Mouse (Mus musculus) forebrain, postnatal 0 days (tissue): ENCODE results near the gene Pde4d. TPM values are rescaled to one million over a fixed set of nuclear protein-coding genes. Genes with fewer than 3 reads are reported as not detected.
A peak's percentile ranks its signal among the peaks of the same experiment; 100 is the strongest.
"Not testable (repeated sequence)": the region's sequence is repeated elsewhere in the genome, so short reads cannot be mapped to it uniquely, and the experiment has no call there.

ENCODE experiments used
- ATAC-seq: fragments of 200-750 bp; cut with Nextera tagmentation; 2 replicates; pipeline ENCODE4 v1.8.0; 2017; ENCODE audit warnings: mild to moderate bottlenecking, moderate library complexity
- DNase-seq: peaks from one replicate; pipeline ENCODE4 v3.0.0-alpha.2; 2015
- H3K27ac ChIP-seq: fragments of 300-500 bp; sonication (generic); 2 replicates; pipeline ENCODE4 v1.5.1; 2014; ENCODE audit warnings: low read depth, mild to moderate bottlenecking, antibody characterized with exemption, low read length, moderate library complexity, mixed read lengths
- H3K27me3 ChIP-seq: fragments of 300-500 bp; sonication (generic); 2 replicates; pipeline ENCODE4 v1.6.1; 2014; ENCODE audit warnings: mild to moderate bottlenecking, low read length, mixed read lengths; ENCODE audit not compliant: insufficient read depth
- H3K36me3 ChIP-seq: fragments of 300-500 bp; sonication (generic); 2 replicates; pipeline ENCODE4 v1.6.1; 2014; ENCODE audit warnings: mild to moderate bottlenecking, moderate library complexity; ENCODE audit not compliant: insufficient read depth
- H3K4me1 ChIP-seq: fragments of 300-500 bp; sonication (generic); 2 replicates; pipeline ENCODE4 v1.6.1; 2014; ENCODE audit warnings: antibody characterized with exemption; ENCODE audit not compliant: insufficient read depth
- H3K4me2 ChIP-seq: fragments of 300-500 bp; sonication (generic); 2 replicates; pipeline ENCODE4 v1.6.1; 2014; ENCODE audit warnings: low read depth, mild to moderate bottlenecking, moderate library complexity
- H3K4me3 ChIP-seq: fragments of 300-500 bp; sonication (generic); 2 replicates; pipeline ENCODE4 v1.5.1; 2014; ENCODE audit warnings: low read depth, low read length, mixed read lengths
- H3K9ac ChIP-seq: fragments of 300-500 bp; sonication (generic); 2 replicates; pipeline ENCODE4 v1.6.1; 2014; ENCODE audit warnings: mild to moderate bottlenecking
- H3K9me3 ChIP-seq: fragments of 300-500 bp; sonication (generic); 2 replicates; pipeline ENCODE4 v1.6.1; 2016; ENCODE audit warnings: low read length
- CTCF ChIP-seq: sonication (generic); IDR thresholded peaks from 2 replicates; pipeline ENCODE4 v1.5.1; 2016; ENCODE audit warnings: antibody characterized with exemption, control low read depth, low read depth
- WGBS: fragments of 180-500 bp; shearing (Covaris S2); extraction: QIAGEN DNeasy Blood & Tissue Kit; methylation state at CpG from one replicate; pipeline ENCODE4 v1.1.7; 2014; 5-methylcytosine and 5-hydroxymethylcytosine counted together
- polyA plus RNA-seq: library from polyadenylated mRNA; unstranded; fragments of >200 nt; fragmentation: Nextera tagmentation; extraction: Ambion mirVana; gene quantifications from 2 replicates; pipeline ENCODE4 v1.2.1, GENCODE M21; 2015
- total RNA-seq: library from RNA; depleted of rRNA; stranded (reverse); fragments of >200 nt; gene quantifications from 2 replicates; pipeline ENCODE4 v1.2.3, GENCODE M21; 2014

Pde4d gene
- total and polyA plus RNA-seq, 2 experiments from 2014 or later: 13.2 to 78.8 TPM

DNA sequence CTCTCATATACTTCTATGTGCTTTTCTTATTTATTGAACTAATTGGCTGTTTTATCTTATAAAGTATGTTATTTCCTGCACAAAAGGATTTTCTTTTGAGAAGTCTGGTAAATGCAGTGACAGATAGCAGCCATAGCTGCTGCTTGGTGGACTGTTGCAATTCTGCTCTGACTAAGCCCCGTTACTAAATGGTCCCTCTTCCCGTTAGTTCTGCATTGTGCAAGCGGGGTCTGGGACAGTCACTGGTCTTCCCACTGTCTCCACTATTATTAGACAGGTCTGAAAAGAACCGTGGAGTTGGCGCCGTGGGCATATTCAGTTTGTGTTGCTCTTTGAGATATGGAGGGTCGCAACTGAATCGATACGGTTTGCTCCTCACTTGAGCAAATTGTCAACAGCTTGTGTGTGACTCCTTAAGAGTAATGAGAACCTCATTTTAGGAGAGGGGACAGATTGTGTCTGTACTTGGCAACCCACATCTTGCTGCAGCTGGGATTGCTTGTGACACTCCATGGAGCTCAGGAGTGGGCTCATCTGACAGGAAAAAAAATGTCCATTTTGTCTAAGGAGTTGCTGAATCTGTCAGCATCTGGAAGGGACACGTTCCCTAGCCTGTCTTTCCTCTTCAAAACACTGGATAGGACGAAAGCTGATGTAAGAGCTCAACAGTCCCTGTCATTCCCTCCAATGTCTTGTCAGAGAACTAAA lies 316.4 kb downstream of the Pde4d start:
- Histone ChIP-seq H3K4me3 (no peak overlapping the region), H3K27ac (no peak overlapping the region), H3K4me2 (no peak overlapping the region), H3K27me3 (no peaks in the 10 kb centered on the region), H3K36me3 (no peaks in the 10 kb centered on the region), H3K4me1 (no peaks in the 10 kb centered on the region), H3K9me3 (no peaks in the 10 kb centered on the region), H3K9ac (no peak overlapping the region)
- DNase-seq (no peak), ATAC-seq (no peak)
- no peak for TF ChIP-seq CTCF
- 72% methylated on average over 11 of the region's 11 CpGs for WGBS

DNA sequence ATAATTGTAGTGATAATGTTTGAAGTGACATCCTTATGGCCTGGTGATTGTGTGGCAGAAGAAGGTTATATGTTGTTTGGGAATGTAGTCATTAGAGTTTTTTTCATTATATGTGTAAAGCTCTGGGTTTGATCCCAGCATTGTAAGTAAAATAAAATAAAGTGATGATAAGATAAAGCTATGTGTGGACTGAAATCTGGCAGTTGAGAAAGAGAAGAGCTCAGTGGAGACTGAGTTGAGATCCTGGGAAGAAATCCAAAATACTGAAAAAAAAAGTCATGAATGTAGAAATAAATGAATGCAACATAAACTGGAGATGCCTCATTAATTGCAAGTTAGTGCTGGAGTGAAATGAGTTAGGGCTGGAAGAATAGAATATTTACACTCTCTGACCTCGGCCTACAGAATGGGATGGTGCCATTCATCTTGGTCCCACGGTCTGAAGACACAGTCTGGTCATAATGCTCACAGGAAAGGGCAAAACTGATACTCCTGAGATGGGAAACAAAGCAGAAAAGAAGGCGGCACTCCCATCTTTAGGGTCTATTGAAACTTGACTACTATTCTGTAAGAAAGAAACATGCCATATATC lies 319.8 kb downstream of the Pde4d start:
- H3K4me2 ChIP-seq: no peak overlapping the region
- ATAC-seq (no peak), DNase-seq (no peak)
- H3K27me3 ChIP-seq: no peaks in the 10 kb centered on the region
- H3K4me1 ChIP-seq: no peaks in the 10 kb centered on the region
- H3K27ac ChIP-seq: no peak overlapping the region
- TF ChIP-seq CTCF: no peak
- no peaks in the 10 kb centered on the region for H3K9me3 ChIP-seq
- H3K9ac ChIP-seq: no peak overlapping the region
- no peak overlapping the region for H3K4me3 ChIP-seq
- no peaks in the 10 kb centered on the region for H3K36me3 ChIP-seq
- 64% methylated on average over 3 of the region's 3 CpGs for WGBS

DNA sequence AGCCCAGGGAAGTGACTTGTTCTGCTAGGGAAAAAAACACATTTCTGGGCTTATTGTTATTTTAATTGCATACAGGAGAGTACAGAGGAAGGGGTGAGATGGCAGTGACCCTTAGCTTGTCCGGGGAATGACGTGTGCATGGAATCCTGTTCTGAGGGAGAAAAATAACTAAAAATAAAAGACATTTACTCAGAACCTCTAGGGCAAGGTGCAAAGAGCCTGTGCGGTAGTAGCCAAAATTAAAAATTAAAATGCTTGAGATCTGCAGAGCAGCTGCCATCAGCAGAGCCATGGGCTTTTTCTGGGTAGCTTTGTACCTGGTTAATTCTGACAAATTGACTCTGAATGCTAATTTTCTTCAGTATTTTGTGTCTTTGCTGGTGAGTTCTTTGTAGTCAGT lies 322.6 kb downstream of the Pde4d start:
- no peak for TF ChIP-seq CTCF
- DNase-seq (no peak), ATAC-seq (no peak)
- H3K4me2 ChIP-seq: no peak overlapping the region
- 61% methylated on average over 3 of the region's 3 CpGs for WGBS
- no peak overlapping the region for H3K27ac ChIP-seq
- H3K4me3 ChIP-seq: no peak overlapping the region
- H3K36me3 ChIP-seq: no peaks in the 10 kb centered on the region
- no peaks in the 10 kb centered on the region for H3K4me1 ChIP-seq
- H3K9ac ChIP-seq: no peak overlapping the region
- no peaks in the 10 kb centered on the region for H3K9me3 ChIP-seq
- no peaks in the 10 kb centered on the region for H3K27me3 ChIP-seq

DNA sequence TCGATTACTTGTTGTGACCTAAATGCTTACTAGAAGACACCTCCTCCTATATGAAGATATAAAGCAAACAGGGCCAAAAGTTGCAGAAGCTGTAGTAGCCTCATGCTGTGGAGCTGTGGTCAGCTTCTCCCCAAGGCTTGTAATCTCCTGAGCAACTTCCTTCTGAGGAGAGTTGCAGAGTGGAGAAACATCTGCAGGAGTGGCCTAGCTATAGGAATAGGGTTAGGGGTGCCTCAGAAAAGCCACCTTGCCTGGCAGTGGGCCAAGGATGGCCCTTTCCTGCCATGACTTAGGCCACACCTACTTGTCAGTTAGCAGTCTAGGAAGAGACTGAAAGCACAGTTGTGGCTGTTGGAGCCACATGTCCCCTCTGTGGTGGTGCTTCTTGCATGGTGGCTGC lies 325.2 kb downstream of the Pde4d start:
- Histone ChIP-seq H3K27ac (no peak overlapping the region), H3K36me3 (no peaks in the 10 kb centered on the region), H3K4me2 (no peak overlapping the region), H3K9me3 (no peaks in the 10 kb centered on the region), H3K4me1 (no peaks in the 10 kb centered on the region), H3K4me3 (no peak overlapping the region), H3K9ac (no peak overlapping the region), H3K27me3 (no peaks in the 10 kb centered on the region)
- TF ChIP-seq CTCF: no peak
- no peak for ATAC-seq
- DNase-seq: no peak
- WGBS: 88% methylated on average over 1 of the region's 1 CpGs

DNA sequence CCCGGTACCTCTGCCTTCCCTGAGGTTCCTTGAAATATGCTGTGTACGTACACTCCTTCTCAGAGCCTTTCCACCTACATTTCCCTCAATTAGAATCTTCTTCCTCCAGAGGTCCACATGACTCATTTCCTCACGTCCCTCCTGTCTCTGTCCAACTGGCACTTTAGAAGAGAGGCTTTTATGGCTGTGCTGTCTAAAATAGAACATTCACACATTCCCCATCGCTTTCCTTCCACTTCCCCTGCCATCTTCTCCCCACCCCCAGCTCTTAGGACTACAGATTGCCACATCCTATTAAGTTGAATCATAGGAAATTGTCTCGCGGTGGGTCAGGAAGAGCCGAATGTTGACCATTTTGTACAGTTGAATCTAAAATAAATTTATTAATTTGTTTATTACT lies 326.1 kb downstream of the Pde4d start:
- Histone ChIP-seq H3K27ac (no peak overlapping the region), H3K4me3 (no peak overlapping the region), H3K9me3 (no peaks in the 10 kb centered on the region), H3K36me3 (no peaks in the 10 kb centered on the region), H3K4me1 (no peaks in the 10 kb centered on the region), H3K4me2 (no peak overlapping the region), H3K27me3 (no peaks in the 10 kb centered on the region), H3K9ac (no peak overlapping the region)
- no peak for TF ChIP-seq CTCF
- ATAC-seq: no peak
- 81% methylated on average over 7 of the region's 7 CpGs for WGBS
- no peak for DNase-seq

DNA sequence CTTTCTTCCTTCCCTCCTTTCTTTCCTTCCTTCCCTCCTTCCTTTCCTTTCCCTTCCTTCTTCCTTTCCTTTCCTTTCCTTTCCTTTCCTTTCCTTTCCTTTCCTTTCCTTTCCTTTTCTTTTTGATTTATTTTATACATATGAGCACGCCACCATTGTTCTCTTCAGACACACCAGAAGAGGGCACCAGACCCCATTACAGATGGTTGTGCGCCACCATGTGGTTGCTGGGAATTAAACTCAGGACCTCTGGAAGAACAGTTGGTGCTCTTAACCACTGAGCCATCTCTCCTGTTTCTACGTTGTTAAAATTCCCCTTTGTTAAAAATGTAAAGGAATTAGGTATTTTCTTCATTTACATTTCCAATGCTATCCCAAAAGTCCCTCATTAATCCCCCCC lies 347.9 kb downstream of the Pde4d start:
- not testable (repeated sequence) for H3K9ac ChIP-seq, H3K4me1 ChIP-seq
- 81% methylated on average over 3 of the region's 3 CpGs for WGBS

DNA sequence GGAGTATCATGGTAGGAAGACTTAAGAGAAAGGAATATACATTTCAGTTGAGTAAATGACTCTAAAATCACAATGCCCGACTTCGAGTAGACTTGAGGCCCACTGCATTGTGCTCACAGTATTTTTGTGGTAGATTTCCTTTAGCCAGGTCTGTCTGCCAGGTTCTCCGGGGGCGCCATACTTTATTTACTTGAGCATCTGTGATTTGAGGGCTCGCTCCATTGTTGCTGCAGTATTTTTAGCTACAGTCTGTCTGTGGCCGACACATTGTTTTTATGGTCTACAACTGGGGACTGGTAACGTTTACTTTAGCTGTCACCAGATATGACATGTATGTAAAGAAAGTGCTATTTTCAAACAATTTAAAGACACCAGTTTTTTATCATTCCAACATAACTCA lies 359.4 kb downstream of the Pde4d start:
- 70% methylated on average over 7 of the region's 7 CpGs for WGBS
- no peaks in the 10 kb centered on the region for H3K9me3 ChIP-seq
- H3K9ac ChIP-seq: no peak overlapping the region
- no peak overlapping the region for H3K4me2 ChIP-seq
- DNase-seq (peak; percentile 51), ATAC-seq (peak; percentile 69)
- H3K4me1 ChIP-seq: no peaks in the 10 kb centered on the region
- no peak overlapping the region for H3K4me3 ChIP-seq
- H3K27ac ChIP-seq: no peak overlapping the region
- no peaks in the 10 kb centered on the region for H3K36me3 ChIP-seq
- no peaks in the 10 kb centered on the region; the same call in 1 of the 2 replicates for H3K27me3 ChIP-seq
- no peak for TF ChIP-seq CTCF

More for the DNA sequence above, 347.9 kb downstream of the Pde4d start:
- H3K27ac ChIP-seq, H3K4me3 ChIP-seq, H3K9me3 ChIP-seq, ATAC-seq, H3K36me3 ChIP-seq, DNase-seq, H3K27me3 ChIP-seq, H3K4me2 ChIP-seq: not testable (repeated sequence)
- 0 out of 2 replicates have a peak, but pooled peaks have one; percentile 12 for TF ChIP-seq CTCF
